Mouse (Mus musculus) urinary bladder, postnatal 36 days (tissue): ENCODE measurements around the gene Gm20388.
"Not testable (repeated sequence)": the region's sequence is repeated elsewhere in the genome, so short reads cannot be mapped to it uniquely, and the experiment has no call there.

ENCODE experiments used
- DNase-seq, 2 experiments: peaks; one replicate each; pipeline ENCODE4 v3.0.0; 2022; ENCODE audit warnings: low spot score in 2 of 2, mixed read lengths in 1 of 2

Gm20388 gene

DNA sequence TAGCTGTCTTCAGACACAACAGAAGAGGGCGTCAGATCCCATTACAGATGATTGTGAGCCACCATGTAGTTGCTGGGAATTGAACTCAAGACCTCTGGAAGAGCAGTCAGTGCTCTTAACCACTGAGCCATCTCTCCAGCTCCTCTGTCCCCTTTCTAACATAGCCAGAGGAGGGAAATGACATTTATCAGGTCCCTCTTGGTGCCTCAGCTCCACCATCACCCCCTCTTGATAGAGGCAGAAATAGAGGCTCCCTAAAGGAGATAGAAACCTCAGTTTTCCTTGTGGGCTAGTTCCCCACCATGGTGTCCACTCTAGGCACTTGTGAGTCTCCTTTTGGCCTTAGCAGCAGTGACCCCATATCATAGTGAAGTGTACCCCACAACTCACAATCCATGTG lies 457.6 kb downstream of the Gm20388 start:
- DNase-seq = not testable (repeated sequence)

DNA sequence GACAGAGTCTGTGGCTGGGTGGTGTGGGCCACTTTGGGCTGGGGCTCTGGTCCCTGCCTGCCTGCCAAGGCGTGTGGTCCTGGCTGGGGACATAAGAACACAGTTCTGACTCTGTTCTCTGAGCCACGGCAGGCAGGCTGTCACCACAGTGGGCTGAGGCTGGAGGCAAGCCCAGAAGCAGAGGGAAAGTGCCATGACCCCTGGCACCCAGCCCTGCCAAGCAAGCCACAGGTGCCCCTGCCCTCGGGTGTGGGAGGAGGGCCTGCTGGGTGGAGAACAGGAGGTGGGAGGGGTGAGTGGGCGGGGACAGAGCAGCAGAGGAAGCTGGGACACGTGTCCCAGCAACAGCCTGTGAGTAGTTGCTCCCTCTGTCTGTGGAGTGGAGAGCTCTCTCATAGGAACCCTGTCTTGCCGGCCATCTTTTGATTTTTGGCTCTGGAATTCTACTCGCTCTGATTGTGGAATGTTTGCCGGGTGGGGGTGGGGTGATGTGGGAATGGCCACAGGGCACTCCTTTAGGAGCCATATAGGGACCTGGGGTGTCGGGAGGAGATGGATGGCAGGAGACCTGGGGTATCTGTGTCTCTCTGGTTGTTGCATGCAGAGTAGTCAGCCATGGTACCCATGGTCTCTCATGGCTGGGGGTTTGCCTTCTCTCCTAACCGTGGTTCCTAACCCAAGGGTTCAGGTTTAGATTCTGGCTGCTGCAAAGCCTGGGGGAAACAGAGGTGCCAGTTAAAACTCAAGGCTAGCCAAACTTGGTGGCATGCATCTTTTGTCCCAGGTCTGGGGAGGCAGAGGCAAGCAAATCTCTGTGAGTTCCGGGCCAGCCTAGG lies 458.4 kb downstream of the Gm20388 start:
- DNase-seq = peak; percentile 85 to 93

DNA sequence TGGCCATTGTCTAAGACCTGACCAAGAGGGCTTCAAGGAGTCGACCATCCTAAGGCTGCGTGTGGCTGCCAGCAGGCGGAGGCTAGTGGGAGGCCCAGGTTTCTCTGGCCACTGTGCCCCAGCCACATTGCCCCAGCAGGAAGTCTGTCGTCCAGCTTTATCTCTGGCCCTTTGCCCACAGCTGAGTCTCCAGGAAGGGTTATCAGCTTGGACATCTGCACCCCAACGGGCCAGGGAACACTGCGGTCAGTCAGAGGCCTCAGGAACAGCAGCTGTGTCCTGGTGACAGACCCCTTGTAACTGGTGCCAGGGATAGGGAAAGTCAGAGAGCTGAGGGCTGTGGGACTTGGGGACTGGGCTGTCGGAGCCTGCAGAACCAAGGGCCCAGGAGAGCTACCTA lies 459.3 kb downstream of the Gm20388 start:
- DNase-seq = peak; percentile 73 to 80

DNA sequence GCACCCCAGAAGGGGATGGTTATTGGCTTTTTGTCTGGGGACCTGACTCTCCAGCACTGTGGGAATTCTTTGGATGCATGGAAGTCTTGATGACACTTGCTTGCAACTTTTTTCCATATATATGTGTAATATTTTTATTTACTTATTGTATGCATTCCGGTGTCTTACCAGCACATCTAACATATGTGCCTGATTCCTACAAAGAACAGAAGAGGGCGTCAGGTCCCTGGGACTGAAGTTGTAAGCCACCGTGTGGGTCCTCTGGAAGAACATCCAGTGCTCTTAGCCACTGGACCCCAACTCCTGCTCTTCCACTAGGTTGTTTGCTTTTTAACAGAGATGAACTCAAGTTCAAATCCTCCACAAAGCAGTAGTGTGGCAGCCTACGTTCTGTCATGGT lies 459.8 kb downstream of the Gm20388 start:
- DNase-seq = no peak

DNA sequence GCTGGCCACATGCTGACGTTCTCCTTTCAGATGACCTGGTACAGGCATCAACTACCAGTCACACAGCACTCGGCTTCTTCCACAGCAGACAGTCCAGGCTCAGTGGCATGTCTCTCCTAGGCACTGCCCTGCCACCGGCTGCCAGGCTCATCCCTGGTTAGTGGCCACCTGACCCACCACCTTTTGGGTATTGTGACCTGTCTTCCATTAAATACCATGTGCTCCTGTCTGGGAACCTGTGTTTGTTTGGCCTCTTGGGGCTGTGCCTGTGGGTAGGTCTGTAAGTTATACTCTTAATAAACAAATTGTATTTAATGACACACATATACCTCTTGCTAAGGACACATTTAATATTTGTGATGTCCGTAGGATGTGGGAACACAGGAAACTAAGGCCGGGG lies 460.5 kb downstream of the Gm20388 start:
- no peak for DNase-seq

DNA sequence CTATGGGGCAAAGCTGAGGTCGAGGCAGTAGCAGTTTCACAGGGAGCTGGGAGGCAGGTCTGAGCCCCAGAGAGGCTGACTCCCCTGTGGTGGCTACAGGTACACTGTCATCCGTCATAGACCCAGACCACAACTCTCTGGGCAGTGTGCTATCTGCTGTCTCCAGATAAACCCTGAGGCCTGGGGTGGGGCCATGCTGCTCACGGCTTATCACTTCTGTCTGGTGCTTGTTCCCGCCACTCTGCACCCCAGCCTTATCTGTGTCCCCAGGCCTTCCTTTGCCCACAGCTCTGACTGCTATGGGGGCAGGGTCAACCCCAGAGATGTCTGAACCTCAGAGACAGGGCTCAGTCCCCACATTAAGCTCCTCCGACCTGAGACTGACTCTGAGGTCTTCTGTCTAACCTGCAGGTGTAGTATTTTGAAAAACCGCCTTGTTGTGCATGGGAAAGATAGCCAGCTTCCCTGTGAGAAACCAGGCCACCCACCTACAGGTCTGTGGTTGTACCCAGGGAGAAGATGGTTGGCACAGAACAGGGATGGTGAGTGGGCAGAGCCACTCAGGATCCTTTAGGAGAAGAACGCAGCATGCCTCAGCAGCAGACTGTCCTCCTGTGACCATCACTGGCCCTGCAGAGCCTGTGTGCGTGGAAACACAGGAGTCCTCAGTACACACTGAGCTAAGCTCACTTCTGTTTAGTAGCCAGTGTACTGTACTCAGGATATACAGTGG lies 461.2 kb downstream of the Gm20388 start:
- no peak for DNase-seq

DNA sequence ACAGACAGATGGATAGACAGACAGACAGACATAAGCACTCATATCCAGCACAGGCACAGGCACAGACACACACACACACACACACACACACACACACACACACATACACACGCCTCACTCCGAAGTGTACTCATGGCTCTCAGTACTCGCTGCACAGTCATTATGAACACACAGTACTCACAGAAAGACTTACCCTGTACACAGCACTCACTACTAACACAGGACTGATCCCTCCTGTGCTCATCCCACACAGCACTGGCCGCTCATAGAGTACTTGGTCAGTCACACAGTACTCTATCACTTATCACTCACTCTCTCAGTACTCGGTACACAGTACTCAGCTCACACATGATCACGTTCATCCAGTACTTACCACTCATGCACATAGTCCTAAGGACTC lies 462.0 kb downstream of the Gm20388 start:
- DNase-seq = no peak

DNA sequence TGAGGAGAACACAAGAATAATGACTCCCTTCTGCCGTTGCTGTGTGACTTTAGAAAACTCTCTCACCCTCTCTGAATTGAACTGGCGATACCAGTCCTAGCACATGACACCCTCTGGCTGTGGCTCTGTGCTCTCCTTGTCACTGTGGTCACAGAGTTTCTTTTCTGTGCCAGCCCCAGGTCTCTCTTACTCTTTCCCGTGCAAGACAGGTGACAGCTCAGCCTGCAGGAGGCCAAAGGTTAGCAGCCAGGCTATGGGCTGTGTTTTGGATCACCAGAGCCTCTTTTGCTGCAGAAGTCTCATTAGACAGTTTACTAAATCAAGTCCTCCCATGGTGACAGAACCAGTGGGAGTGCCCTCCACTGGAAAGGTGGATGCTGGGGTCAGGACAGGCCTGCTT lies 463.0 kb downstream of the Gm20388 start:
- DNase-seq = no peak

DNA sequence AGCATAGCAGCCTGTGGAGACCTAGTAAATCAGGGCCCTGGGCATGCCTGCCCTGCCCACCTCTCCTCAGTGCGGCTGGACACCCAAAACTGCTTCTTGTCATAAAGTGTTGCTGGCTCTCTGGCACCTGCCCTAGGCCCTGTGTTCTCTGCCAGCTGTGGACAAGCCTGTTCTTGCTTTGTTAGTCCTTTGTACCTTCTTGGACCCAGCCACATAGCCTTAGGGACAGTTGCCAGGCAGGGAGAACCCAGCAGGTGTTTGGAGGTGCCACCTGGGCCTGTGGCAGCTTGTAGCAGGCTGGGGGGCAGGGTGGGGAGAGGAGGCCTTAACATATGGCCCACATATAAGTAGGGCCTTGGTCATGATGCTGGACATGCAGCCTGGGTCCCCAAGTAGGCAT lies 463.4 kb downstream of the Gm20388 start:
- DNase-seq = peak; percentile 73 to 77

DNA sequence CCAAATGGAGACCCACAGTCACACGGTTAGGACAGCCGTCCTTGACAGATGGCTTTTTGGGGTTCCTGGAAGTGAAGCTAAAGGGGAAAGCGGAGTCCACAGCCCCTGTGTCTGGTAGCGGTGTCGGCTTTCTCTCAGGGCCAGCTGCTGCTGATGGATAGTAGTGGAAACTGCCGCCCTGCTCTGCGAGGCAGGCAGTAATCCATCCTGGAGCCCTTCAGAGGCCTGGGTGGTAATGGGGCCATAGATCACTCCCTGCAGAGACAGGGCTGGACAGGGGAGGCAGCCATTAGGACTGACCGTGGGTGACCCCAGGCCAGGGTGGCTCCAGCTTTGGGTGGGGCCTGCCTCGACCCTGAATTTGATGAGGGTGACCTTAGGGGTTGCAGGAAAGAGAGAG lies 463.9 kb downstream of the Gm20388 start:
- DNase-seq = no peak

DNA sequence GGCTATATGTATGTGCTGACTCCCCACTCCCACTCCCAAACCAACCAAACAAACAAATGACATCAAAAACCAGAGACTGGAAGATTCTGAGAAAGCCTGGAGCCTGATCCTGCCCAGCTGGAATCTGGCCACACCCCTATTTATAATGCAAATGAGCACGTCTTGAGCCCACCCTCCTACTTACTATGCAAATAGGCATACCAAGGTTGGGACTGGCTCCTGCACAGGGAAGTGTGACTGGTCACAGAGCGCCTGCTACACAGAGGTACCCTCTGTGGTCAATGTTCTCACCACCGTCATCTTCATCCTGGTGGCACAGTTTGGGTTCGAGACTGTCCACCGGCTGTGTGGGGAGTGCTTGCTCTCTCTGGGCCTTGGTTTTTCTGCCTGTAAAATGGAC lies 464.5 kb downstream of the Gm20388 start:
- DNase-seq = no peak

DNA sequence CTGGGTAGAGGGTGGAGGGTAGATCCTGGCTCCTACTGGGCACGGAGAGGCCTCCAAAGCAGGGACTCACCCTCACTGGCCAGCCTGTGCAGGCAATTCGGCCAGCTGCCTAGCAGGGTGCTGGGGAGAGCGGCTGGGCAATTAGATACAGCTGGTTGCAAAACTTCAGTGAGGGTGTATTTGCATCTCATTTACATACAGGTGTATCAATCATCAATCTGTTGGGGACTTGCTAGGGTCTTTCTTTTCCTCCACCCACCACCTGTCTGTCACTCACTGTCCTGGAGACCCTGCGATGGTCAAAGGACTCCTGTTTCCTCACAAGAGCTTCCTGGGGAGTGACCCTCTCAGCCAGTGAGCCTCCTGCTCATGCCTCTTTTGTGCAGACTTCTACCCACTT lies 465.6 kb downstream of the Gm20388 start:
- DNase-seq = no peak

DNA sequence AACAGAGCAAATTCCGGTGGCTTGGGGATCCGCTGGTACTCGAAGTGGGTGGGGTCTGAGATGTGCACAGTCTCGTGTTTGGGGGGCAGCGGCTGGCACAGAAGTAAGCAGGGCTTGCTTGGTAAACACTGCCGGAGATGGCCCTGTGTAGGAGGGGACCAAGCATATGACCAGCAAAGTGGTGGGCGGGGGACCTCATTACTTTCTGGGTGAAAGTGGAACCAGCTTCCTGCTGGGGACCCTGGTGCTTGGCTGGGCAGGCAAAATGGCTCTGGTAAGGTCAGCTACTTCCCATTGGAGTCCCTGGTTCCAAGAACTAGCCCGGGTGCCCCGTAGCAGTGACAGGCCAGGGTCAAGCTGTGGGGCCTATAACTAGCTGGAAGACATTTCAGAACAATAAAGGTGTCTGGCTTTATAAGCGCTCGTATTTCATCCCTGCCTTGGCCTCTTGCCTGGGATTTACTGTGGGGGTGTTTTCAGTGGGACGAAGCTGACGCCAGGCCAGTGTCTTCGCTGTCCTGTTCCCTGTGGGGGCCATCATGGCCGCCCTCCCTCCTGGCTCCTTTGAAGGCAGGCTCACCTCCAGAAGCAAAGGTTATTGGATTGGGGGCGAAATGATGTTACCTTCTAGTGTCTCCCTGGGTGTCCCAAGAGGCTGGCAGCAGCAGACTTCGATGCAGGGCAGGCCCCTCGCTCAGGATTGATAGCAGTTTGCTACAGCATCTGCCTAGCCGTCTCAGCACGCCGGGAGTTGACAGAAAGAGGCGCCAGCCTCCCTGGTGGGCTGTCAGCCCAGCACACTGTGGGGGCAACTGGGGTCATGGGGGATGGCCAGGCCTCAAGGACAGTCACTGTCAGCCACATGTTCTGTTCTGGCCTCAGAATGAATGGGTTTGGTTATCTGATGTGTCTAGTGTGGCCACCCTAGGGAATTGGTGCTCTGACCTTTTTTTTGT lies 466.5 kb downstream of the Gm20388 start:
- no peak for DNase-seq

DNA sequence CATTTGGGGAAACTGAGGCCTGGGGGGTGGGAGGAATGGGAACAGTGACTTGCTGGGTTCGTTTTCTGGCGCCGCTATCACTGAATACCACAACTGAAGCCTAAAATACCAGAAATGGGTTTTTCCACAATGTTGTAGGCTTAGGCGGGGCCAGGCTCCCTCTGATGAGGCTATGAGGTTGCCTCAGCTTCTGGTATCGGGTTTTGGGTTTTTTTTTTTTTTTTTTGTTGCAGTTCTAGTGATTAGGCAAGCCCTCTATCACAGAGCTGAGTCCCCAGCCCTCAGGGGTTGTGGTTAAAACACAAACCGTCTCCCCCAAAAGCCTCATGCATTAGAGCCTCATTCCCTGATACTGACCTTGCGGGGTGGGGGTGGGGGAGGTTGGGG lies 467.2 kb downstream of the Gm20388 start:
- no peak for DNase-seq

DNA sequence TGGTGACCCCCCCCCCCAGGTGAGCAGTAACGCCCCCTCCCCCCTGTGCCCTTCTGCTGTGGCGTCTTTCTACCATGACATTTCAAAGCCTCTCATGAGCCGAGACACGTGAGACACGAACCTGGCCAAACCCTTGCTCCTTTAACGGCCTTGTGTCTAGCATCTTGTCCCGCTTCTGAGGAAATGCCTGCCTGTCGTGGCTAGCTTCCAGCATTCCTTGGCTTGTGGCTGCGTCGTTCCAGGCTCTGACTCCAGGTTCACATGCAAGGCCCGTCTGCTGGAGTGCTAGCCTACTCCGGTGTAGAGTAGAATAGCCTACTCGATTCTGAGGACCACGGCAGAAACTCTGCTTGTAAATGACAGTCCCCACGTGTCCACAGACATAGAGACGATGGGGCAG lies 467.7 kb downstream of the Gm20388 start:
- peak in 1 of 2 experiments; percentile 68 for DNase-seq

DNA sequence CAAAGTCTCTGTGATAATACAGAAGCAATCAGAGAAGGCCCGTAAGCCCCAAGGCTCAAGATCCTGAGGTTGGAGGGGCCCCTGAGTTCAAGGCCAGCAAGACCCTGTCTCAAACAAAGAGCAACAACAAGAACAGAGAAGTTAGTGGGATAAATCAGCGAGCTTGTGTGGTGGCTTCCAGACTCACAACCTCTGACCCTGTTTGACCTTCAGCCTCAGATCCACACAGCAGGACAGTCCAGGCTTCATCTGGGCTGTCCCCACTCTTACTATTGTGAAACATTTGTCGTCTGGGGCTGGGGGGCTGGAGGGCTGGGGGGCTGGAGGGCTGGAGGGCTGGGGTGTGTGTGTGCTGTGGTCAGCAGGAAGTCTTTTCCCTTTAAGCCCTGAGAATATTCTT lies 468.4 kb downstream of the Gm20388 start:
- DNase-seq = no peak

DNA sequence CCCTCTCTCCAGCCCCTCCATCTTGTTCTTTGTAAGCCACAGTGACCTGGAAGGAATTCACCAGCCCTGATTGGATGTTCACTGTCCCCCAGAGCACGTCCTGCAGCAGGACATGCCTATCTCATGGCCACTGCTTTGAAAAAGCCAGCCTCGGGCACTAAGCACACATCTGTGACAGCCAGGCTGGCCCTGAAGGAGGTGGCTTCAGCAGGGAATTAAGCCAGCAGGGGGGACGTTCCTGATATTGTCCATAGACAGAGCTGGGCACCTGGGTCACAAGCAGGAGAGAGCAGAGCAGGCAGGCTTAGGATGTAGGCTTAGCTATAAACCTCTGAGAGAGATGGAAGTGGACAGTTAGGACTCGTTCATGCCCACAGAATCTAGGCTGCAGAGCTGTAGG lies 471.2 kb downstream of the Gm20388 start:
- no peak for DNase-seq

DNA sequence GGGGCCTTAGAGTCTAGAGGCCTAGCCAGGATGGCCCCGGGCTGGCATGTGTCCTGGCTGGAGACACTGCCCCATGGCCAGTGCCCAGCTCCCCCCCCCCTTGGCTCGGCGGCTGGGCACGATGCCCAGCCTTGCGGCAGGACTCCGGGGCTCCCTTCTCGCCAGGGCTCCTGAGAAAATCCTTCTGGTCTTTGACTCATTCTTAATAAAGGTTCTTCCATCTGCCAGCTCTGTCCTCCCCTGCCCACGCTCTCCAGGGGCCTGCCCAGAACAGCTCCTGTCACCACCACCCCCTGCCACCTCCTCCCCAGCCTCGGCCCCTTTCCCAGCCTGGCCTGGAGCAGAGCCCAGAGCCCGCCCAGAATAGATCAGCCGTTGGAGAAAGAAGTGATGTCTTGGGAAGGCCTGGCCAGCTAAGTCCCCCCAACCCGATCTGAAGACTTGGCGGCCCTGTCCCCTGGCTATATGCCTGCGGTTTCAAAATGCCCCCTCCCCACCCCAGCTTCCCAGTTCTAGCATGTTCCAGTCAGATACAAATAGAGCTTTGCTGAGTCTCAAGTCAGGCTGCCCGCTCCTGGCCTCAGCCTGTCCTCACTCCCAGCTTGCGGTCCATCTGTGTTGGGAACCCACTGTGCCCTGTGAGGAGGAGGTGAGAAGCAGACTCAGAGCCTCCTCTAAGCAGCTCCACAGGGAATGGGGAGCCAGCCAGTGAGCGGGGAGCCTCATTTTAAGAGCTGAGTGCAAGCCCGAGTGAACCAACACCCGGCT lies 472.0 kb downstream of the Gm20388 start:
- DNase-seq = peak; percentile 59 to 86

DNA sequence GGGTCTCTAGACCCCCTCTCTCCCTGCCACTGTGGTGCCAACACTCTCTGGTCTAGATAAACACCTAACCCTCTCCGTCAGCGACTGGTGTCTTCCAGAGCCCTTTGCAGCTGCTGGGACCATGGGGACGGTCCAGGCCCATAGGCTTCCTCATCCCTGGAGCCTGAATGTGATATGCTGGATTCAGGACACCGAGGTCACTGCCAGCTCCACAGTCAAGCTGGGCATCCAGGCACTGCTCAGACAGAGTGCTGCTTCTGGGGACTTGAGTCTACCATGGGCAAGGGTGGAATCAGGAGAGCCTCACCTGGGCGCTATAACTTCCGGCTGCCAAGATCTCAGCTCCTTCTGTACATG lies 472.5 kb downstream of the Gm20388 start:
- no peak for DNase-seq

DNA sequence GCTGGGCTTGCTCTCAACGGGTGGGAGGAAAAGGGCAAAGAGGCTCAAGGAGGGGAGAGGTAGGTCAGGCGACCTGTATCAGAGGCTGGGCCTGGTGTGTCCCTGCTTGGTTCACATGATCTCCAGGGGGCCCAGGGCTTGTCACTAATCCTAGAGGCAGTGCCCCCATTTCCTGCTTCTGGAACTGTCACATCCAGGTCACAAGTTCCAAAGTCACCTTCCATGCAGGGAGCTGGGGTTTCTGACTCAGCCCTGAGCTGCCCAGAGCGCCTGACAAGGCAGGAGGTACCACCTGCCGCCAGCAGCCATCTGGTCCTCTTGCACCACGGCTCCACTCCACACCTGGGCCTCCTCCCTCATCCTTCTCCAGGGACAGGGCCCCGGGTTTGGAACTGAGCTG lies 473.1 kb downstream of the Gm20388 start:
- DNase-seq = no peak

DNA sequence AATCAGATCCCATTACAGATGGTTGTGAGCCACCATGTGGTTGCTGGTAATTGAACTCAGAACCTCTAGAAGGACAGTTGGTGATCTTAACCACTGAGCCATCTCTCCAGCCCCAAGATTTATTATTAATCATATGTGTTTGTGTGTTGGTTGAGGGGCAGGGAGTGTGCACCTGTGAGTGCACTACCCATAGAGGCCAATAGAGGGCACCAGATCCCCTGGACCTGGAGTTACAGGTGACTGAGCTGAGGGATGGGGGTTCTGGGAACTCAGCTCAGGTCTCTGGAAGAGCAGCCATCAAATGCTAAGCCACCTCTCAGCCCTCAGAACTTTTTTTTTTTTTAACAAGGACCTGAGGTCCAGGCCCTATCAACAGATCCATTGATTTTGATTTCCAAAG lies 474.1 kb downstream of the Gm20388 start:
- DNase-seq = no peak
